Mouse (Mus musculus) right cerebral cortex, postnatal 10 days (tissue): ENCODE measurements at regions not wholly inside any gene's neighbourhood (a gene's known extent, or its start where the extent isn't known, plus 50 kb on each side); places are given as distances from the start of the nearest gene placed in this dataset.

Experiments
- DNase-seq, 2 experiments: peaks; one replicate each; pipeline ENCODE4 v3.0.0; 2021; ENCODE audit warnings: low spot score in 2 of 2

DNA sequence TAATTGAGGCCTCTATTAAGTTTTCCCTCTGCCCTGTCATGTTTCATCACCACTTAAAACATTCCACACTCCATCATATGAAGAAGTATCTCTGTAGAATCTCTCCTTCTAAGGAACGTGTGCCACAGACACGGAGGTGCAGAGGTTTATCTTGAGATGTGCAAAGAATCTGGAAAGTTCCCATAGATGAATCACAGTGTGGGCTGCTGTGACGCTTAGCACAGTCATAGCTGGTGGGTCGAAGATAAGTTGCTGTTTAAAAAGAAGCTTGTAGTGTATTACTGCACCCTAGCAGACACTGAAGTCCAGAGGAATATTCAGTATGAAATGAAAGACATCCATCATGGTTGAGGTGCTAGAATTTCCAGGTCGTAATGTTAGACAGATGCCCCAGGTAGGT is 179.9 kb upstream of the 4930583I09Rik start:
- no peak for DNase-seq

DNA sequence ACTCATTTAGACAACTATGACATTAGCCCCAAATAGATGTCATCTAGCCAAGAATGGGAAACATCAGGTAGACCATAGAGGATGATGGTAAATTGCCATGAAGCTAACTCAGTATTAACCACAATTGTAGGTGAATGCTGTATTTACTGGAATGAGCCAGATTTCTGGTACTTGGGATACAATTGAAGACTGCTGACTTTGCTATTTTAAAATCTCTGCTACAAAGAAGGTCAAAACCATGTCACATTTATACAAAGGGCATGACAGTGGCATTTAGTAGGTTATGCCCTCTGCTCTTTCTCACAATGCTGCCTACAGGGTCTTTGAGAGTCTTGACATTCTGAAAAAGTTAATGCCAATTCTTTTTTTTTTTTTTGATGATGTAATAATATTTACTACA is 178.8 kb upstream of the 4930583I09Rik start:
- DNase-seq: no peak

DNA sequence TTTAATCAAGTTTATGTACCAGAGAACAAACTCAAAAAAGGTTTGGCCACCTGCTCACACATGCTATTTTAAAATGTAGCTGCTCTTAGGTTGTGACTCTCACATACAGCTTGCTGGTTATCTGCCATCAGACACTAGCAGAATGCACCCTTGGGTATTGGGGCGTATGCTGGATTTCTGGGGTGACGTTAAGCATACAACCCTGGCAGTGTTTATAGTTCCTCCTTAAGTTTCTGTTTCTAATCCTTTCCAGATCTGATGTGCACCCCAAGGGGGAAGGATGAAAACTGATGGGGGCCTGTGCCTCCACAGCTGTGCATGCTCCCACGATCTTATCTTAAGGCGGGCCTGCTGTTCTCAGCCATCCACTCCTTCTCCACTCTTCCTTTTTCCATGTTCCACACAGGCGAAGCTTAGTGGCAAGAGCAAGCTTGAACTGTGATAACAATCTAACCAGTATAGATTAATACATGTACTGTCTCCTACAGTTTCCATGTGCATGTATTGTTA is 164.8 kb upstream of the 4930583I09Rik start:
- DNase-seq: no peak

GRCm38 (mm10) chr17:64994483-64994882 is 158.6 kb upstream of the 4930583I09Rik start:
- DNase-seq: no peak

DNA sequence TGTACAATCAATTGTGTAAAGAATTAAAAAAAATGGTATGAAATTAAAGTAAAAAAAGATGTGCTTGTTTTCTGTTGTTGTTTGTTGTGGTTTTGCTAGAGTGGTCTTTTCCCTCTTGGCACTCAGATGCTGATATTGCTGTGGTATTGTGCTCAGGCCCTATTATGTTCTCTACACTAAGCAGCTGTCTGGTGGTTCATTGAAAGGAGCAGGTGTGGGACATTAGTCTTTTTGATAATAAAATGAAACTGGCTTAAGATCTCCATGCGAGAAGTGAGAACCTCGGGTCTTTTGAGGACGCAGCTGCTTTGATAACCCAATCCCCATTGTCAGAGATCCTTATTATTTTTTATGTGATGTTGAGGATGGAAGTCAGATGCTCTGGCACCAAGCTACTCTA is 155.4 kb upstream of the 4930583I09Rik start:
- no peak for DNase-seq

DNA sequence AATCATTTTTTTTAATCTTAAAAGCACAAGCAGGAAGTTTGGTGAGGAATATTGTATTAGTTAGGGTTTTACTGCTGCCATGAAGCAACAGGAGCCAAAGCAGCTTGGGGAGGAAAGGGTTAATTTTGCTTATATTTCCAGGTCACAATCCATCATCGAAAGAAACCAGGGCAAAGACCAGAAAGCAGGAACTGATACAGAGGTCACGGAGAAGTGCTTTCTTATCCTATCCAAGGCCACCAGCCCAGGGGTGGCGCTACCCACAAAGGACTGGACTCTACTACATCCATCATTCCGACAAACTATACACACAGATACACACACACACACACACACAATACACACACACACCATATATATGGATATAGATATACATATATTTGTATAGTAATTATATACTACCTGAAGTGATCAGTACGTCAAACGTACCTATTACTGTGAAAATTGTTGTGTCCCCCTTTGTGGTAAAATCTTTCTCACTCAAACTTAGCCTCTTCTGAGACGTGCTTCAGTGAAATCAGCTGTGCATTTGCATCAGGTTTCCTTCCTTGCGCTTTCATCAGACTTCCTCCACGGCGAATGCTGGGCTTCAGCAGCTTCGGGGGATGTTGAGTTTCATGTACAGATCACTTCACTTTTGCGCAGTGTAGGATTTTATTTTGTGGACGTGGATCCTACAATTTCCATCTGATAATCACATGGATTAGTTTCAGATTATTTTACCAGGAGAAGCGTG is 148.6 kb upstream of the 4930583I09Rik start:
- no peak for DNase-seq

GRCm38 (mm10) chr17:64983480-64983879 is 147.6 kb upstream of the 4930583I09Rik start:
- DNase-seq: no peak

DNA sequence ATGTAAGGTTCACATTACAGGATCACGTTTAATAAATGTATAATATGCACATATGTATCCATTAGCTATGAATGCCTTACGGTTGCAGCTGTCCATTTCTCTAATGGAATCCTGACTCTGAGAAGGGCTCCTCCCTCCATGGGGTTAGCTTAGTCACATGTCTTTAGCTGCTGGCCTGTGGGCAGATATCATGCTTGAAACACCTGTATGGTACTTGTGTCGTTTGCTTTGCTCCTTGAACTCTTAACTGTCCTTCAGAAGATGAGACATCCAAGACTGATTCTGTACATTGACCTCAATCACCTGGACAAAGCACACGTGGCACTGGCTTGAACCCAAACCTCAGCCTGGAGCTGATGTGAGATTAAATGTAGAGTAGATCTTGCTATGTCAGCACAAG is 128.3 kb upstream of the 4930583I09Rik start:
- DNase-seq: no peak

GRCm38 (mm10) chr17:64961887-64962286 is 126.0 kb upstream of the 4930583I09Rik start:
- no peak for DNase-seq

DNA sequence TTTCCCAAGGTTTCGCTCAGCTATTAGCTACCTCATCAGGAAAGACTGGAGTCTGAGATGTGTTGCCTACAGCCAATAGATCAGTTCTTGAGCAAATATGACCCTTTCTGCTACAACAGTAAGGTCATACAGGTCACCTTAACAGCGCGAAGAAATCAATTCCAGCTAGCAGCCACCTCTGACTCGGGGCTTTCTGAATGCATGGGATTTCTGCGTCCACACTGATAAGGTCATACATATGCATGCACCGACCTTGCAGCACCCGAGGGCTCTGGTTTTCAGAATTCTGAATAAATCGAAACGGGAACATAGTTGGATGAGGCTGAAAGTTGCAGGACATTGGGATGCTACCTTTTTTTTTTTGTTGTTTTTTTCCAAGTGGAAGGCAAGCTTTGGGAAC is 121.6 kb upstream of the 4930583I09Rik start:
- no peak for DNase-seq

DNA sequence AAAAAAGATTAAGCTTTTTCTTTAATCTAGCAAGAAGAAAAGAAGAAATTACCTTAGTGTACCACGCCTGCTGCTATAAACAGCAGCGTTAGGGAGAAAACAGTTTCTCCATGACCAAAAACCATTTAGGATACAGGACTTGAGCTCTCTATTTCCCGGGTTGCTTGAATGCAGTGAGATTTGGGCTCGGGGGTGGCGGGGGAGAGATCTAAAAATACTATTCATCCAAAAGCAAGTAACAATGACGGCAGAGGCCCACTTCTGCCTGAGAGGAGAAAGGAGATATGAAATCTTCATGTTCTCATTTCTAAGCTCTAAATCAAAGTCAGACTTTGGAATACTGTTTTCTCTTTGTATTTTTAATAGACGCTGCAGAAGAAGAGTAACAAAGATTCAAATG is 120.6 kb upstream of the 4930583I09Rik start:
- DNase-seq: peak in 1 of 2 experiments; percentile 27

- DNase-seq: no peak
These were observed 117.4 kb upstream of the 4930583I09Rik start for GRCm38 (mm10) chr17:64953275-64953674.

GRCm38 (mm10) chr17:64951625-64951940 is 115.7 kb upstream of the 4930583I09Rik start:
- DNase-seq: peak; percentile 38

DNA sequence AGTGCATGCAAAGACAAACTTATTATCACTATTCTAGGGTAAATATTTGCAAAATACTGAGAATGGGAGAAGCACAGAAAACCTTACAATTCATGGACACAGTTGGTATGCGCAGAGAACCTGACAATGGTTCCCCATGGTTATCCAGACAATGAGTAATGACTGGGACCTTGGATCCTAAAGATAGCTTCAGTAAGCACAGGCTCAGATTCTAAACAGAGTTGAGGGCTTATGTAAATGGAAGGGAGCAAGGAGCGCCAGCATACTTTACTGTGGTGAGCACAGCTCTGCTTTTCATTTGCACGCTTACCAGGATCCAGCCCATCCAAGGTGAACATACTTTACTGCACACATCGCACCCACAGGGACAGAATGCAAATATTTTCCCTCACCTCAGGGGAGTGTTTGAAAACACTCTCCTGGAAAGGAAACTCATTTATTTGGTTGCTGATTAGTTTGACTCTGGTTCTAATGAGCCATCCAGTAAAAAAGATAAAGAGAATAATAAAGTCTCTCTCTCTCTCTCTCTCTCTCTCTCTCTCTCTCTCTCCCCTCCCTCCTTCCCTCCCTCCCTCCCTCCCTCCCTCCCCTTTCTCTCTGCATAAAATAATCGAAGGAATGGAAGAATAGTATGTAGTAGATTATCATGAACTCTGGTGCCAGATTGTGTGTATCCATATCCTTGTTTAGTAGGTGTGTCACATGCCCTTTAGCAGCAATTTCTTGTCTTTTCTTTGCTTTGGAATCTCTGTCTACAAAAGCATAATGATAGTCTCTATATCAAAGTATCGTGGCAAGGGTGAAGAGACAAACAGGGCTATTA is 115.1 kb upstream of the 4930583I09Rik start:
- no peak for DNase-seq

DNA sequence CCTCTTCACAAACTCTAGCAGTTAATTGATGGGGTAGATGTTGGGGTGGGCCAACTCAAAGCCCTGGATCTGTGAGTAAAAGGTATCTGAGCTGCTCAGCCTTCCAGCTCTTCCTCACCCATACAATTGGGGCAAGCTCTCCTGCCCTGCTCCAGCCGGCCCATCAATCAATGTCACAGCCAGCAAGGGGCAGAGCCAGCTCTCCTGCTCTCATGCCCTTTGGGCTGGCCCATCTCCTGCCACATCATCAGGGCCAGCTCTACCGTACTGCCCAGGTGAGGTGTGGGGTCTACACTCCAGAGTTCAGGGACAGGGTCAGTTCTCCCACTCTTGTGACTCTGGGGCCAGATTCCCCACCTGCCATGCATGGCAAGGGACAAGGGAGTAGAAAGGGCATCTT is 107.3 kb upstream of the 4930583I09Rik start:
- no peak for DNase-seq

DNA sequence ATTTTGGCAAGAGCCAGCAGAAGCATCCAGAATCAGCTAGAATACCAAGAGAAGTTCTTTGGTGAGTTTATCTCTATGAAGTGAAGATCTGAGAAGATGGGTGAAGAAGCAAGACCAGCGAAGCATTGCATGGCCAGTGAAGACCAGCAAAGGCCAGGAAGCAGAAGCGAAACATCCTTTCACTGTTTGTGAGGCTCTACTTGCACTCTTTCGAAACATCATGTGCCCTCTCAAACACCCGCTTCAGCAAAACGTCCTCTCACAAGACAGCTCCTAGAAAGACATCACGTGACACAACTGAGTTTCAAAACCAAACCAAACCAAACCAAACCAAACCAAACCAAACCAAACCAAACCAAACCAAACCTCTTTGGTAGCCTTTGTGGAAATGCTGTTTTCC is 105.7 kb upstream of the 4930583I09Rik start:
- no peak for DNase-seq

GRCm38 (mm10) chr17:64935683-64936082 is 99.8 kb upstream of the 4930583I09Rik start:
- DNase-seq: no peak

- DNase-seq: no peak
These were observed 98.5 kb upstream of the 4930583I09Rik start for GRCm38 (mm10) chr17:64934411-64934810.

GRCm38 (mm10) chr17:64930816-64931428 is 95.1 kb upstream of the 4930583I09Rik start:
- DNase-seq: no peak

GRCm38 (mm10) chr17:64923762-64924161 is 87.9 kb upstream of the 4930583I09Rik start:
- DNase-seq: no peak

- no peak for DNase-seq
These were observed 86.4 kb upstream of the 4930583I09Rik start for GRCm38 (mm10) chr17:64922235-64922634.

DNA sequence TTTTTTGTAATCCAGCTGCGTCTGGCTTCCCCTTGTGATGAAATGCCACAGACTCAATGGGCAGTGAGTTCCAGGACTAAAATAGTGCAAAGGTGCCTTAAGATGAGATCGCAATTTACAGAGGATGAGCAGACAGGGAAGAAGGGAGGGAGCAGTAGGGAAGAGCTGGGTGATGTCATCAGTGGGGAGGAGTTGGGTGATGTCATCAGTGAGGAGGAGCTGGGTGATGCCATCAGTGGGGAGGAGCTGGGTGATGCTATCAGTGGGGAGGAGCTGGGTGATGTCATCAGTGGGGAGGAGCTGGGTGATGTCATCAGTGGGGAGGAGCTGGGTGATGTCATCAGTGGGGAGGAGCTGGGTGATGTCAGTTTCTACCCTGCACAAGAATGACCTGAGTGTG is 84.4 kb upstream of the 4930583I09Rik start:
- DNase-seq: no peak

- DNase-seq: no peak
These were observed 82.0 kb upstream of the 4930583I09Rik start for GRCm38 (mm10) chr17:64917830-64918229.
